Mouse (Mus musculus) embryonic facial prominence, embryonic 11.5 days (tissue): ENCODE measurements around the gene Phf5a. TPM values are rescaled to one million over a fixed set of nuclear protein-coding genes. Genes with fewer than 3 reads are reported as not detected.
A peak's percentile ranks its signal among the peaks of the same experiment; 100 is the strongest.

Source experiments
- ATAC-seq: fragments of 200-750 bp; cut with Nextera tagmentation; replicated peaks from 2 replicates; pipeline ENCODE4 v1.8.0; 2017; ENCODE audit warnings: low read depth; ENCODE audit not compliant: insufficient number of reproducible peaks, low FRiP score, low TSS enrichment
- DNase-seq: peaks from one replicate; pipeline ENCODE4 v3.0.0-alpha.2; 2015; ENCODE audit warnings: low spot score
- H3K27ac ChIP-seq: fragments of 300-500 bp; sonication (generic); replicated peaks from 2 replicates; pipeline ENCODE4 v1.5.1; 2014; ENCODE audit warnings: mild to moderate bottlenecking, low read depth, low read length, control low read depth
- H3K27me3 ChIP-seq: fragments of 300-500 bp; sonication (generic); 2 replicates; pipeline ENCODE4 v1.6.1; 2014; ENCODE audit warnings: mild to moderate bottlenecking, low read length, moderate library complexity, mixed read lengths; ENCODE audit not compliant: control insufficient read depth, insufficient read depth
- H3K36me3 ChIP-seq: fragments of 300-500 bp; sonication (generic); replicated peaks from 2 replicates; pipeline ENCODE4 v1.6.1; 2014; ENCODE audit warnings: low read depth, mild to moderate bottlenecking, low read length, moderate library complexity, mixed read lengths; ENCODE audit not compliant: control insufficient read depth, insufficient read depth
- H3K4me1 ChIP-seq: fragments of 300-500 bp; sonication (generic); 2 replicates; pipeline ENCODE4 v1.6.1; 2014; ENCODE audit warnings: low read length, mixed read lengths; ENCODE audit not compliant: control insufficient read depth, insufficient read depth
- H3K4me2 ChIP-seq: fragments of 300-500 bp; sonication (generic); 2 replicates; pipeline ENCODE4 v1.6.1; 2014; ENCODE audit warnings: low read depth, mild to moderate bottlenecking, control low read depth, low read length, moderate library complexity
- H3K4me3 ChIP-seq: fragments of 300-500 bp; sonication (generic); 2 replicates; pipeline ENCODE4 v1.5.1; 2014; ENCODE audit warnings: low read depth, low read length, control low read depth
- H3K9ac ChIP-seq: fragments of 300-500 bp; sonication (generic); replicated peaks from 2 replicates; pipeline ENCODE4 v1.6.1; 2014; ENCODE audit warnings: mild to moderate bottlenecking, control low read depth, low read length
- H3K9me3 ChIP-seq: fragments of 300-500 bp; sonication (generic); replicated peaks from 2 replicates; pipeline ENCODE4 v1.6.1; 2016; ENCODE audit warnings: mild to moderate bottlenecking, low read length, inconsistent platforms, mixed read lengths; ENCODE audit not compliant: control insufficient read depth
- WGBS: fragments of 180-500 bp; shearing (Covaris S2); extraction: QIAGEN DNeasy Blood & Tissue Kit; methylation state at CpG from one replicate; pipeline ENCODE4 v1.1.7; 2014; 5-methylcytosine and 5-hydroxymethylcytosine counted together
- polyA plus RNA-seq: library from polyadenylated mRNA; unstranded; fragments of >200 nt; fragmentation: Nextera tagmentation; extraction: Ambion mirVana; gene quantifications from 2 replicates; pipeline ENCODE4 v1.2.1, GENCODE M21; 2014

The Phf5a gene
- polyA plus RNA-seq, 1 experiment from 2014 or later = 194 TPM

- H3K9me3 ChIP-seq = no peaks in the 10 kb centered on the region
- H3K27me3 ChIP-seq = no peaks in the 10 kb centered on the region
- WGBS = under 1% methylated on average over 44 of the region's 44 CpGs
- H3K4me1 ChIP-seq = no peaks in the 10 kb centered on the region
- H3K9ac ChIP-seq = peak within 1 kb of the TSS; percentile 83
- H3K4me2 ChIP-seq = peak within 1 kb of the TSS; percentile 76
- DNase-seq (peak; percentile 58), ATAC-seq (no peak)
- H3K36me3 ChIP-seq = no peaks in the 10 kb centered on the region
- H3K4me3 ChIP-seq = peak within 1 kb of the TSS; percentile 81
- H3K27ac ChIP-seq = peak within 1 kb of the TSS; percentile 77
Observed at GRCm38 (mm10) chr15:81858517-81859329, 13.0 kb downstream of the Phf5a start, which contains the start of gene Tob2. TSS of gene Tob2 (minus strand) at chr15:81858796.

- H3K27ac ChIP-seq = peak overlapping the region; percentile 71; the same call in 1 of the 2 replicates
- peak overlapping the region; percentile 81 for H3K4me3 ChIP-seq
- H3K27me3 ChIP-seq = no peaks in the 10 kb centered on the region
- DNase-seq (peak; percentile 96), ATAC-seq (peak; percentile 46)
- peak overlapping the region; percentile 83 for H3K9ac ChIP-seq
- no peaks in the 10 kb centered on the region for H3K9me3 ChIP-seq
- H3K4me2 ChIP-seq = peak overlapping the region; percentile 76
- H3K36me3 ChIP-seq = no peaks in the 10 kb centered on the region
- no peaks in the 10 kb centered on the region for H3K4me1 ChIP-seq
- WGBS = 0% methylated on average over 23 of the region's 23 CpGs
Observed at GRCm38 (mm10) chr15:81858138-81858516, 13.6 kb downstream of the Phf5a start.

DNA sequence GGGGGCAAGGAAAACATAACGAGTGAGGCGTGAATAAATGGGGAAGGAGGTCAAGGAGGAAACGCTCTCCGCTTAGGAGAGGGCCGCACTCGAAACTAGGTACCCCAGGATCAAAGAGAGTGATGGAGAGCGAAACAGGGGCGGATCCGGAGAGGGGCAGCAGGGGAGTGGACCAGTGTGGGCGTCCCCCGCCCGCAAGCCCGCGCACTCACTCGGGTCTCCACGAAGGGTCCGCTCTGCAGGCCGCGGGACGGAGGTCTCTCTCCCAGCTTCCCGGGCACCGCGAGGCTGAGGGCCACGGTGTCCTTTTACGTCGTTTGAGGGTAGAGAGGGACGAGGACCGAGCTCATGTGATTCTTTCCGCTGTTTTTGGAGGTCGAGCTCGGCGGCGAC is 14.0 kb downstream of the Phf5a start:
- no peaks in the 10 kb centered on the region for H3K36me3 ChIP-seq
- H3K9me3 ChIP-seq = no peaks in the 10 kb centered on the region
- H3K27ac ChIP-seq = peak overlapping the region; percentile 71; the same call in 1 of the 2 replicates
- no peaks in the 10 kb centered on the region for H3K4me1 ChIP-seq
- H3K4me3 ChIP-seq = peak overlapping the region; percentile 81
- no peaks in the 10 kb centered on the region for H3K27me3 ChIP-seq
- WGBS = 0% methylated on average over 33 of the region's 33 CpGs
- H3K9ac ChIP-seq = peak overlapping the region; percentile 83
- DNase-seq (peak; percentile 71), ATAC-seq (peak; percentile 29)
- peak overlapping the region; percentile 76 for H3K4me2 ChIP-seq

- H3K36me3 ChIP-seq = no peaks in the 10 kb centered on the region
- H3K4me3 ChIP-seq = peak overlapping the region; percentile 81
- 0% methylated on average over 14 of the region's 14 CpGs for WGBS
- no peak for ATAC-seq
- peak overlapping the region; percentile 83 for H3K9ac ChIP-seq
- no peak overlapping the region for H3K27ac ChIP-seq
- no peaks in the 10 kb centered on the region for H3K9me3 ChIP-seq
- H3K4me1 ChIP-seq = no peaks in the 10 kb centered on the region
- peak; percentile 25 for DNase-seq
- peak overlapping the region; percentile 76 for H3K4me2 ChIP-seq
- no peaks in the 10 kb centered on the region for H3K27me3 ChIP-seq
Observed at GRCm38 (mm10) chr15:81856938-81857723, 14.6 kb downstream of the Phf5a start.

DNA sequence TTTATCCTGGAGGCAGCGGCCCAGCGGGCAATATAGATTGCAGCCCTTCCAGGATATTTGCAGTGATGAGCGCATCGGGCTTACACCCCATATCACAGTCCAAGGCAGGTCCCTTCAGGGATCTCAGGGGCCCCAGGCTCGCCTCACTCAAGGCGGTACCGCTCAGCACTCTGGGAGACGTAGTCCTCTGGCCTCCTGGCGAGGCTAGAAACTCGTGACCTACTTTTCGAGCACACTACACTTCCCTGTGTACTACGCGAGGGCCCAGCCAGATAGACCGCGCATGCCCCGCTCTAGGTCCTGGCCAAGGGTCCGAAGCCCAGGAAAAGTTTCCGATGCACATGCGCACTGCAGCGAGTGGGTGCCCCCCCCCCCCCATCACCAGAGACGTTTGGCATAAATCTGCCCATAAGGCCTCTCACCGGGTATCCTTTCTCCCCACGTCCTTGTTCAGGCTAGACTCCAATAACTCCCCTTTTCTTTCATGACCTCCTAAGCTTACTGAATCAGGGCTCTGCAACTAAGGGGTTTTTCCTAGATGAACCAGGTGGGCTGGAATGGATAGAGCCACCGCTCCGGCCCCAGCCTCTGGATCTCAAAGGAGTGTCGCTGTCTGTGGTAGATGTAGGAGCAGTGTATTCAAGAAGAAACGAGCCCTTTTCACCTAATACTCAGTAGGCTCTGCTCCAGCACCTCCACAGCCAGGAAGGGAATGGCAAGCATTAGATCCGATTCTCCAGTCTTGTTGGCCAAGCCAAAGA is 15.5 kb downstream of the Phf5a start:
- Histone ChIP-seq H3K4me1 (no peaks in the 10 kb centered on the region), H3K36me3 (no peaks in the 10 kb centered on the region; the same call in 1 of the 2 replicates), H3K4me2 (peak overlapping the region; percentile 76), H3K4me3 (peak overlapping the region; percentile 81), H3K9ac (peak overlapping the region; percentile 83), H3K27ac (no peak overlapping the region), H3K27me3 (no peaks in the 10 kb centered on the region), H3K9me3 (no peaks in the 10 kb centered on the region)
- peak; percentile 89 for ATAC-seq
- peak; percentile 93 for DNase-seq
- WGBS = under 1% methylated on average over 28 of the region's 28 CpGs

DNA sequence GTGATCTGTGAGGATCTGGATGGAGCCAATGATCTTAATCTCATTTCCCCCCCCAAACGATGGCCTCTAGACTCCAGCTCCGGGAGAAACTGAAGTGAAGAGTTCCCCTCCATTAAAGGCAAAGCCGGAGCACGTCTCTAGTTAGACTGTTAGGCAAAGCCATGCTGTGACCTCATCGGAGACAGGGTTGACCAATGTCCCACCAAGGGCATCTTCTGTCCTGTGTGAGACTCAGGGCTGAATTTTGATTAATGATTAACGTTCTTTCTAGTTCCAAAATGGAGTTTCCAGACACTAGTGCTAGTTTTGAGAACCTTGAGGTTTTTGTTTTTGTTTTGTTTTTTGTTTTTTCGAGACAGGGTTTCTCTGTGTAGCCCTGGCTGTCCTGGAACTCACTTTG is 18.6 kb downstream of the Phf5a start:
- Histone ChIP-seq H3K4me1 (no peaks in the 10 kb centered on the region), H3K4me3 (no peak overlapping the region), H3K9me3 (no peaks in the 10 kb centered on the region), H3K27me3 (no peaks in the 10 kb centered on the region), H3K36me3 (no peaks in the 10 kb centered on the region; the same call in 1 of the 2 replicates), H3K9ac (no peak overlapping the region), H3K27ac (no peak overlapping the region), H3K4me2 (no peak overlapping the region)
- 88% methylated on average over 7 of the region's 7 CpGs for WGBS
- no peak for ATAC-seq
- DNase-seq = no peak

DNA sequence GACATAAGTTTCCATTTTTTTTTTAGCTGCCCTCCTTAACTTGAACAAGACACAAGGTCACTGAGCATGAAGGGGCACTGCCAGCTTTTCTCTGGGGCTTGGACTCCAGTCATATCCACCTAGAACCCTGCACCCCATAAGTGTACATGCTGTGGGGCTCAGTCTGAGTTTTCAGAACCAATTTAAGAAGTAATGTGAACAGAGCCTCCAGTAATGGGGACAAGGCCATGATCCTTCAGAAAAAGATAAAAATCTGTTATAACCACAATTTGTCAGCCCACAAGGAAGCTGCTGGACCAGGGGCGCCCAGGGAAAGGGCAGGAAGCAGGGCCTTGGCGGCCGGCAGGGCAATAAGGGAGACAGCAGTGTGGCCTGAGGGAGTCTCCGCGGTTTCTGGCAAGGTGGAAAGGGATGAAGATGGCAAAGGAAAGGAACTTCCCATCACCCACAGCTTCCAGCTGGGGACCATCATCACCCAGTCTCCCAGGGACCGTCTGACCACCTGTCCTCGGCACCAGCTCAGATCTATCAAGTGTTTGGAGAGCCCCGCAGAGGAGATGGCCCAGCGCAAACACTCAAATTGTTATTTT is 19.2 kb downstream of the Phf5a start:
- Histone ChIP-seq H3K4me1 (no peaks in the 10 kb centered on the region), H3K27me3 (no peaks in the 10 kb centered on the region), H3K9ac (no peak overlapping the region), H3K9me3 (no peaks in the 10 kb centered on the region), H3K36me3 (no peaks in the 10 kb centered on the region; the same call in 1 of the 2 replicates), H3K27ac (no peak overlapping the region), H3K4me3 (no peak overlapping the region), H3K4me2 (no peak overlapping the region)
- ATAC-seq (no peak), DNase-seq (no peak)
- WGBS = 93% methylated on average over 9 of the region's 9 CpGs
